Mouse (Mus musculus): ENCODE measurements around the gene Tcp1. TPM values are rescaled to one million over a fixed set of nuclear protein-coding genes. Genes with fewer than 3 reads are reported as not detected.
A peak's percentile ranks its signal among the peaks of the same experiment; 100 is the strongest.
"Not testable (repeated sequence)": the region's sequence is repeated elsewhere in the genome, so short reads cannot be mapped to it uniquely, and the experiment has no call there.

The Tcp1 gene
- polyA plus RNA-seq, 1 experiment from 2014 or later: 440 TPM

GRCm38 (mm10) chr17:12925001-12925400 lies 9.5 kb downstream of the Tcp1 start:
- no peak overlapping the region for H3K4me2 ChIP-seq
- no peak overlapping the region for H3K4me3 ChIP-seq (ENCODE audit: low read depth, low read length)
- H3K27me3 ChIP-seq (ENCODE audit: control insufficient read depth, insufficient read depth, low read length): no peaks in the 10 kb centered on the region
- ATAC-seq (replicated peaks; ENCODE audit: insufficient number of reproducible peaks, low FRiP score, low TSS enrichment): no peak
- WGBS (ENCODE audit: insufficient replicate concordance): 89% methylated on average over 3 of the region's 3 CpGs
- H3K36me3 ChIP-seq (ENCODE audit: control insufficient read depth, insufficient read depth, low read length): peaks cover 46% of the 10 kb centered on the region
- no peak overlapping the region for H3K9ac ChIP-seq (ENCODE audit: low read depth, low read length)
- no peaks in the 10 kb centered on the region for H3K4me1 ChIP-seq (ENCODE audit: control insufficient read depth, insufficient read depth, low read length)
- H3K27ac ChIP-seq (ENCODE audit: low read depth, low read length): no peak overlapping the region
- H3K9me3 ChIP-seq (replicated peaks; ENCODE audit: control insufficient read depth, low read length): no peaks in the 10 kb centered on the region

GRCm38 (mm10) chr17:12925703-12926180 lies 10.2 kb downstream of the Tcp1 start:
- Histone ChIP-seq H3K27ac (ENCODE audit: low read depth, low read length) (no peak overlapping the region), H3K4me3 (ENCODE audit: low read depth, low read length) (no peak overlapping the region)
- no peak for ATAC-seq (replicated peaks; ENCODE audit: insufficient number of reproducible peaks, low FRiP score, low TSS enrichment)

GRCm38 (mm10) chr17:12931576-12931975 lies 16.1 kb downstream of the Tcp1 start:
- H3K9ac ChIP-seq (ENCODE audit: low read depth, low read length); H3K4me2 ChIP-seq; H3K27ac ChIP-seq (ENCODE audit: low read depth, low read length); H3K36me3 ChIP-seq (ENCODE audit: control insufficient read depth, insufficient read depth, low read length); H3K27me3 ChIP-seq (ENCODE audit: control insufficient read depth, insufficient read depth, low read length); ATAC-seq (replicated peaks; ENCODE audit: insufficient number of reproducible peaks, low FRiP score, low TSS enrichment); H3K4me1 ChIP-seq (ENCODE audit: control insufficient read depth, insufficient read depth, low read length); H3K9me3 ChIP-seq (replicated peaks; ENCODE audit: control insufficient read depth, low read length); H3K4me3 ChIP-seq (ENCODE audit: low read depth, low read length): not testable (repeated sequence)
- WGBS (ENCODE audit: insufficient replicate concordance): 89% methylated on average over 5 of the region's 5 CpGs

More at GRCm38 (mm10) chr17:12925703-12926180, 10.2 kb downstream of the Tcp1 start:
- Histone ChIP-seq H3K4me1 (ENCODE audit: control insufficient read depth, insufficient read depth, low read length) (no peaks in the 10 kb centered on the region), H3K9me3 (replicated peaks; ENCODE audit: control insufficient read depth, low read length) (no peaks in the 10 kb centered on the region), H3K9ac (ENCODE audit: low read depth, low read length) (no peak overlapping the region), H3K27me3 (ENCODE audit: control insufficient read depth, insufficient read depth, low read length) (no peaks in the 10 kb centered on the region), H3K4me2 (no peak overlapping the region), H3K36me3 (ENCODE audit: control insufficient read depth, insufficient read depth, low read length) (peaks cover 39% of the 10 kb centered on the region)
- WGBS (ENCODE audit: insufficient replicate concordance): 86% methylated on average over 8 of the region's 8 CpGs

GRCm38 (mm10) chr17:12935719-12936118 lies 20.2 kb downstream of the Tcp1 start:
- Histone ChIP-seq H3K4me1 (ENCODE audit: control insufficient read depth, insufficient read depth, low read length) (peaks cover 3% of the 10 kb centered on the region), H3K36me3 (ENCODE audit: control insufficient read depth, insufficient read depth, low read length) (no peaks in the 10 kb centered on the region), H3K9ac (ENCODE audit: low read depth, low read length) (no peak overlapping the region), H3K27ac (ENCODE audit: low read depth, low read length) (no peak overlapping the region), H3K4me2 (no peak overlapping the region), H3K4me3 (ENCODE audit: low read depth, low read length) (no peak overlapping the region), H3K9me3 (replicated peaks; ENCODE audit: control insufficient read depth, low read length) (no peaks in the 10 kb centered on the region), H3K27me3 (ENCODE audit: control insufficient read depth, insufficient read depth, low read length) (no peaks in the 10 kb centered on the region)
- ATAC-seq (replicated peaks; ENCODE audit: insufficient number of reproducible peaks, low FRiP score, low TSS enrichment): no peak
- WGBS (ENCODE audit: insufficient replicate concordance): 64% methylated on average over 4 of the region's 4 CpGs

GRCm38 (mm10) chr17:12937412-12937970 lies 22.0 kb downstream of the Tcp1 start:
- Histone ChIP-seq H3K4me1 (ENCODE audit: control insufficient read depth, insufficient read depth, low read length) (peaks cover 3% of the 10 kb centered on the region), H3K9me3 (replicated peaks; ENCODE audit: control insufficient read depth, low read length) (no peaks in the 10 kb centered on the region), H3K27ac (ENCODE audit: low read depth, low read length) (no peak overlapping the region), H3K9ac (ENCODE audit: low read depth, low read length) (no peak overlapping the region), H3K4me3 (ENCODE audit: low read depth, low read length) (no peak overlapping the region), H3K36me3 (ENCODE audit: control insufficient read depth, insufficient read depth, low read length) (no peaks in the 10 kb centered on the region), H3K4me2 (no peak overlapping the region), H3K27me3 (ENCODE audit: control insufficient read depth, insufficient read depth, low read length) (no peaks in the 10 kb centered on the region)
- WGBS (ENCODE audit: insufficient replicate concordance): 68% methylated on average over 2 of the region's 2 CpGs
- ATAC-seq (replicated peaks; ENCODE audit: insufficient number of reproducible peaks, low FRiP score, low TSS enrichment): no peak

- Histone ChIP-seq H3K4me2 (no peak overlapping the region), H3K9ac (ENCODE audit: low read depth, low read length) (no peak overlapping the region), H3K4me3 (ENCODE audit: low read depth, low read length) (no peak overlapping the region), H3K36me3 (ENCODE audit: control insufficient read depth, insufficient read depth, low read length) (no peaks in the 10 kb centered on the region), H3K4me1 (ENCODE audit: control insufficient read depth, insufficient read depth, low read length) (peaks cover 3% of the 10 kb centered on the region), H3K27me3 (ENCODE audit: control insufficient read depth, insufficient read depth, low read length) (no peaks in the 10 kb centered on the region), H3K9me3 (replicated peaks; ENCODE audit: control insufficient read depth, low read length) (no peaks in the 10 kb centered on the region), H3K27ac (ENCODE audit: low read depth, low read length) (no peak overlapping the region)
- no peak for ATAC-seq (replicated peaks; ENCODE audit: insufficient number of reproducible peaks, low FRiP score, low TSS enrichment)
- 72% methylated on average over 2 of the region's 2 CpGs for WGBS (ENCODE audit: insufficient replicate concordance)
Observed at GRCm38 (mm10) chr17:12938077-12938476, 22.6 kb downstream of the Tcp1 start.

- 45% methylated on average over 2 of the region's 12 CpGs for WGBS (ENCODE audit: insufficient replicate concordance)
Observed at GRCm38 (mm10) chr17:12939377-12940148, 24.1 kb downstream of the Tcp1 start.

GRCm38 (mm10) chr17:12940151-12940805 lies 24.8 kb downstream of the Tcp1 start, which contains the start of gene Acat3:
Gene Acat3 (minus strand): TSS chr17:12940600.
- Histone ChIP-seq H3K9ac (ENCODE audit: low read depth, low read length) (0 out of 2 replicates have a peak within 1 kb of the TSS, but pooled peaks have one; percentile 10), H3K36me3 (ENCODE audit: control insufficient read depth, insufficient read depth, low read length) (peaks cover 4% of the 10 kb centered on the region; the same call in 1 of the 2 replicates), H3K4me1 (ENCODE audit: control insufficient read depth, insufficient read depth, low read length) (peaks cover 3% of the 10 kb centered on the region), H3K9me3 (replicated peaks; ENCODE audit: control insufficient read depth, low read length) (no peaks in the 10 kb centered on the region), H3K27ac (ENCODE audit: low read depth, low read length) (no peak within 1 kb of the TSS), H3K4me2 (peak within 1 kb of the TSS; percentile 67), H3K4me3 (ENCODE audit: low read depth, low read length) (peak within 1 kb of the TSS; percentile 31), H3K27me3 (ENCODE audit: control insufficient read depth, insufficient read depth, low read length) (no peaks in the 10 kb centered on the region)
- WGBS (ENCODE audit: insufficient replicate concordance): 17% methylated on average over 27 of the region's 27 CpGs
- ATAC-seq (replicated peaks; ENCODE audit: insufficient number of reproducible peaks, low FRiP score, low TSS enrichment): no peak

More at GRCm38 (mm10) chr17:12939377-12940148, 24.1 kb downstream of the Tcp1 start:
- H3K27me3 ChIP-seq (ENCODE audit: control insufficient read depth, insufficient read depth, low read length); H3K27ac ChIP-seq (ENCODE audit: low read depth, low read length); H3K9me3 ChIP-seq (replicated peaks; ENCODE audit: control insufficient read depth, low read length); H3K36me3 ChIP-seq (ENCODE audit: control insufficient read depth, insufficient read depth, low read length); ATAC-seq (replicated peaks; ENCODE audit: insufficient number of reproducible peaks, low FRiP score, low TSS enrichment); H3K4me1 ChIP-seq (ENCODE audit: control insufficient read depth, insufficient read depth, low read length); H3K9ac ChIP-seq (ENCODE audit: low read depth, low read length): not testable (repeated sequence)
- Histone ChIP-seq H3K4me3 (ENCODE audit: low read depth, low read length) (peak overlapping the region; percentile 31), H3K4me2 (peak overlapping the region; percentile 67)

Measured in heart, embryonic 11.5 days (tissue).